Mouse (Mus musculus): ENCODE data around the gene Hoxa5. TPM values are rescaled to one million over a fixed set of nuclear protein-coding genes. Genes with fewer than 3 reads are reported as not detected.

Hoxa5 gene
- polyA plus RNA-seq, 1 experiment: 5.3 TPM

Other genes with a start within 250 kb of the Hoxa5 start
- gene Skap2, start 192.0 kb downstream of the Hoxa5 start, polyA plus RNA-seq (2012; rRNA removed): 14.6 and 19.0 TPM in 2 replicates
- 1.3 and 1.7 TPM in 2 replicates for gene Hoxa1, start 46.3 kb downstream of the Hoxa5 start, polyA plus RNA-seq (2012; rRNA removed)
- 1.6 and 2.4 TPM in 2 replicates for gene Hoxa2, start 39.8 kb downstream of the Hoxa5 start, polyA plus RNA-seq (2012; rRNA removed)
- gene 5730596B20Rik, start 27.1 kb downstream of the Hoxa5 start, polyA plus RNA-seq (2012; rRNA removed): 0.32 and 0.38 TPM in 2 replicates
- 3.1 and 3.7 TPM in 2 replicates for gene Hoxa4, start 12.8 kb downstream of the Hoxa5 start, polyA plus RNA-seq (2012; rRNA removed)
- gene Hoxa6, start 4.1 kb upstream of the Hoxa5 start, polyA plus RNA-seq (2012; rRNA removed): 3.2 and 7.0 TPM in 2 replicates
- 5.6 and 8.2 TPM in 2 replicates for gene Hoxa3, start 8.7 kb upstream of the Hoxa5 start, polyA plus RNA-seq (2012; rRNA removed)
- 2.0 and 2.7 TPM in 2 replicates for gene Gm28308, start 8.8 kb upstream of the Hoxa5 start, polyA plus RNA-seq (2012; rRNA removed)
- 13.2 and 20.4 TPM in 2 replicates for gene Hoxa7, start 17.3 kb upstream of the Hoxa5 start, polyA plus RNA-seq (2012; rRNA removed)
- 5.2 and 7.1 TPM in 2 replicates for gene Hoxa9, start 26.5 kb upstream of the Hoxa5 start, polyA plus RNA-seq (2012; rRNA removed)
- 3.8 and 5.0 TPM in 2 replicates for gene Hoxa10, start 36.3 kb upstream of the Hoxa5 start, polyA plus RNA-seq (2012; rRNA removed)
- 1.8 and 2.0 TPM in 2 replicates for gene Hoxa11, start 41.2 kb upstream of the Hoxa5 start, polyA plus RNA-seq (2012; rRNA removed)
- gene Hoxa13, start 56.3 kb upstream of the Hoxa5 start, polyA plus RNA-seq (2012; rRNA removed): 0.11 and 0.30 TPM in 2 replicates
- gene Evx1, start 108.9 kb upstream of the Hoxa5 start, polyA plus RNA-seq (2012; rRNA removed): 0.16 and 0.74 TPM in 2 replicates

Measured in gonadal fat pad, adult 2 months (tissue).